In the genomic region with DNA sequence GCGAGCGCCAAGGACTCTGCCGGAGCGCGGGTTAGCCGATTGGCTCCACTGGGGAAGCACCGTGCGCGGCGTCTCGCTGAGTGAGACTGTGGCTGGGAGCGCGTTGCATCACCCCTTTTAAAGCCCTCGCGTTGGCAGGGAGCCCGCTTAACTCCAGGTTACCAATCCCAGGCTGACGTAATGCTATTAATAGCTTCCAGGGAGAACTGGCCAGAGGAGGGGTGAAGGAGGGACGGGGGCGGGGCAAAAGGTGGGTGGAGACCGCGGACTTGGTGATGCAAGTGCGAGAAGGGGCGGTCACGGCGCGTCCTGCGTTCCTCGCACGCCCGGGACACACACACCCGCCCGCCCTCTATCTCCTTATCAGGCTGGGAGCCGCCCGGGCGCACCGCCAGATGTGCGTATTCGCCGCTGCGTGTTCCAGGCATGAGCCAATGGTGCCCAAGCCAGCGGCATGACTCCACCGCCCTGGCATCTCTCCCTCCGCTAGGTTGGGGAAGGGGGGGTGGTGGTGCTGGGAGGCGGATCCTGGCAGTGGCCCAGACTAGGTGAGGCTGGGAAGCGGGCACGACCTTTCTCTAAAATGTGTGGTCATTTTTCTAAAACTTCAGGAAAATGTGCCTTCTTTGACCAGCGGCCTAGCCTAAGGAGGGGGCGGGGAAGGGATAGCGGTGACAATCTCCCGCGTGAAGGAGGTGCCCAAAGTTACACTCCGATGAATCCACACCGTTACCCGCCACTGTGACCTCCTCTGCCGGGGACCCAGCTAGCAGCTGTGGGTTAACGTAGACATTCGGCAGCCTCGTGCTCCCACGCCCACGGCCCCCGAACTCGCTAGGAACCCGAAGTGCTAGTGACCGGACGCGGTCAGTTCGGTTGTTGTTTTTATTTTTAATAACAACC, we compare ENCODE assay signal across 8 mouse cellular contexts. TPM values are rescaled to one million over a fixed set of nuclear protein-coding genes. Genes with fewer than 3 reads are reported as not detected.
A peak's percentile ranks its signal among the peaks of the same experiment; 100 is the strongest.
DNase-seq lines count a peak whose midpoint lies in the region; ATAC-seq and TF ChIP-seq lines count a peak whose summit lies in the region.

No protein-coding gene starts in this region.

- peak overlapping the region; percentile 99 for H3K4me2 ChIP-seq in kidney, embryonic 15.5 days
- H3K4me2 ChIP-seq in limb, embryonic 15.5 days = peak overlapping the region; percentile 99
- peak overlapping the region; percentile 97 for H3K4me2 ChIP-seq in midbrain, postnatal 0 days (ENCODE audit: low read depth, low read length, poor library complexity, severe bottlenecking)

- DNase-seq in CD4-positive, CD25-positive, alpha-beta regulatory T cell, adult 2 months (ENCODE audit: low read depth, low spot score) = peak; percentile 85
- DNase-seq in brain, embryonic 18.5 days (ENCODE audit: low read depth, low spot score) = peak; percentile 46
- peak; percentile 98 for DNase-seq in heart, embryonic 10.5 days (ENCODE audit: low spot score)
- peak; percentile 76 for DNase-seq in midbrain, postnatal 0 days (ENCODE audit: low spot score)
- peak; percentile 47 to 78 for DNase-seq in spleen, postnatal 10 days (ENCODE audit: low spot score in 2 of 2)

- ATAC-seq in kidney, embryonic 15.5 days (replicated peaks; ENCODE audit: low FRiP score) = peak; percentile 85
- ATAC-seq in limb, embryonic 15.5 days (ENCODE audit: insufficient number of reproducible peaks, low FRiP score, low TSS enrichment, low read depth) = peak; percentile 85
- peak; percentile 83 for ATAC-seq in midbrain, postnatal 0 days (ENCODE audit: low FRiP score)

- peaks cover 8% of the 10 kb centered on the region; the same call in 1 of the 2 replicates for H3K9me3 ChIP-seq in erythroblast, embryonic 14.5 days (ENCODE audit: control insufficient read depth, low read length)
- H3K9me3 ChIP-seq in heart, embryonic 10.5 days = no peaks in the 10 kb centered on the region
- H3K9me3 ChIP-seq in kidney, embryonic 15.5 days (replicated peaks) = no peaks in the 10 kb centered on the region
- no peaks in the 10 kb centered on the region for H3K9me3 ChIP-seq in limb, embryonic 15.5 days
- H3K9me3 ChIP-seq in midbrain, postnatal 0 days (ENCODE audit: low read length) = no peaks in the 10 kb centered on the region

- peak overlapping the region; percentile 56 for H3K4me3 ChIP-seq in erythroblast, embryonic 14.5 days (replicated peaks)
- peak overlapping the region; percentile 75 for H3K4me3 ChIP-seq in heart, embryonic 10.5 days
- peak overlapping the region; percentile 61 for H3K4me3 ChIP-seq in kidney, embryonic 15.5 days (replicated peaks)
- peak overlapping the region; percentile 63 for H3K4me3 ChIP-seq in limb, embryonic 15.5 days
- peak overlapping the region; percentile 55 for H3K4me3 ChIP-seq in midbrain, postnatal 0 days (ENCODE audit: low read depth, low read length)

- H3K36me3 ChIP-seq in erythroblast, embryonic 14.5 days (ENCODE audit: control insufficient read depth) = no peaks in the 10 kb centered on the region
- no peaks in the 10 kb centered on the region for H3K36me3 ChIP-seq in heart, embryonic 10.5 days
- no peaks in the 10 kb centered on the region for H3K36me3 ChIP-seq in kidney, embryonic 15.5 days
- H3K36me3 ChIP-seq in limb, embryonic 15.5 days = no peaks in the 10 kb centered on the region
- no peaks in the 10 kb centered on the region for H3K36me3 ChIP-seq in midbrain, postnatal 0 days (ENCODE audit: insufficient read depth, low read length)

- peak overlapping the region; percentile 60 for H3K9ac ChIP-seq in kidney, embryonic 15.5 days
- H3K9ac ChIP-seq in limb, embryonic 15.5 days = peak overlapping the region; percentile 48
- peak overlapping the region; percentile 46 for H3K9ac ChIP-seq in midbrain, postnatal 0 days (replicated peaks; ENCODE audit: low read length, poor library complexity, severe bottlenecking)

- H3K27me3 ChIP-seq in erythroblast, embryonic 14.5 days (ENCODE audit: control insufficient read depth) = peaks cover 100% of the 10 kb centered on the region
- peaks cover 39% of the 10 kb centered on the region for H3K27me3 ChIP-seq in heart, embryonic 10.5 days (ENCODE audit: insufficient read depth, poor library complexity, severe bottlenecking)
- peaks cover 73% of the 10 kb centered on the region for H3K27me3 ChIP-seq in kidney, embryonic 15.5 days
- H3K27me3 ChIP-seq in limb, embryonic 15.5 days = peaks cover 60% of the 10 kb centered on the region
- peaks cover 50% of the 10 kb centered on the region for H3K27me3 ChIP-seq in midbrain, postnatal 0 days (ENCODE audit: insufficient read depth, low read length)

- under 1% methylated on average over 67 of the region's 67 CpGs for WGBS in heart, embryonic 10.5 days
- WGBS in kidney, embryonic 15.5 days = under 1% methylated on average over 67 of the region's 67 CpGs
- WGBS in limb, embryonic 15.5 days = under 1% methylated on average over 67 of the region's 67 CpGs
- WGBS in midbrain, postnatal 0 days = under 1% methylated on average over 63 of the region's 67 CpGs

- H3K4me1 ChIP-seq in erythroblast, embryonic 14.5 days (ENCODE audit: control insufficient read depth) = peaks cover 27% of the 10 kb centered on the region
- peaks cover 65% of the 10 kb centered on the region for H3K4me1 ChIP-seq in heart, embryonic 10.5 days
- peaks cover 82% of the 10 kb centered on the region for H3K4me1 ChIP-seq in kidney, embryonic 15.5 days
- peaks cover 57% of the 10 kb centered on the region for H3K4me1 ChIP-seq in limb, embryonic 15.5 days
- peaks cover 6% of the 10 kb centered on the region; the same call in 1 of the 2 replicates for H3K4me1 ChIP-seq in midbrain, postnatal 0 days (ENCODE audit: insufficient read depth, low read length)

- no peak for TF ChIP-seq CTCF in midbrain, postnatal 0 days (IDR thresholded peaks at IDR 0.05)

- peak overlapping the region; percentile 91 for H3K27ac ChIP-seq in heart, embryonic 10.5 days
- peak overlapping the region; percentile 82 for H3K27ac ChIP-seq in kidney, embryonic 15.5 days
- H3K27ac ChIP-seq in limb, embryonic 15.5 days = peak overlapping the region; percentile 82
- no peak overlapping the region for H3K27ac ChIP-seq in midbrain, postnatal 0 days (ENCODE audit: low read depth, low read length)

RNA-seq across cellular contexts. Expression of gene Fam71a, which starts 18.8 kb away (rescaled TPM):
- polyA plus RNA-seq in erythroblast, embryonic 14.5 days (2012) = not detected in 2 replicates
- not detected in 2 replicates for polyA plus RNA-seq in heart, embryonic 10.5 days (2016; fragmentation: Nextera tagmentation; extraction: Ambion mirVana)
- not detected in 2 replicates for polyA plus RNA-seq in kidney, embryonic 15.5 days (2015; fragmentation: Nextera tagmentation; extraction: Ambion mirVana)
- not detected in 2 replicates for polyA plus RNA-seq in limb, embryonic 15.5 days (2015; fragmentation: Nextera tagmentation; extraction: Ambion mirVana)
- not detected in 2 replicates for total RNA-seq in midbrain, postnatal 0 days (2014; rRNA removed)
- not detected in 2 replicates for polyA plus RNA-seq in midbrain, postnatal 0 days (2015; fragmentation: Nextera tagmentation; extraction: Ambion mirVana)

RNA-seq across cellular contexts. Expression of gene Atf3, which starts 34.4 kb away (rescaled TPM):
- 0.16 and 0.27 TPM in 2 replicates for polyA plus RNA-seq in erythroblast, embryonic 14.5 days (2012)
- polyA plus RNA-seq in heart, embryonic 10.5 days (2016; fragmentation: Nextera tagmentation; extraction: Ambion mirVana) = 8.0 and 13.5 TPM in 2 replicates
- polyA plus RNA-seq in kidney, embryonic 15.5 days (2015; fragmentation: Nextera tagmentation; extraction: Ambion mirVana) = 4.2 and 4.3 TPM in 2 replicates
- polyA plus RNA-seq in limb, embryonic 15.5 days (2015; fragmentation: Nextera tagmentation; extraction: Ambion mirVana) = 8.2 and 11.4 TPM in 2 replicates
- 0.80 and 3.5 TPM in 2 replicates for total RNA-seq in midbrain, postnatal 0 days (2014; rRNA removed)
- polyA plus RNA-seq in midbrain, postnatal 0 days (2015; fragmentation: Nextera tagmentation; extraction: Ambion mirVana) = 1.2 and 1.3 TPM in 2 replicates

Comparison
In these comparisons a context has a peak if more than half of its experiments do, and no peak if none do; other contexts are left out.
1. DNase-seq: peak in every context shown above with its lines; median percentile 98 in heart, embryonic 10.5 days; 85 in CD4-positive, CD25-positive, alpha-beta regulatory T cell, adult 2 months; 76 in midbrain, postnatal 0 days; 62 in spleen, postnatal 10 days; 46 in brain, embryonic 18.5 days.